Mouse (Mus musculus) brain, adult 2 months (tissue): ENCODE measurements around the gene Mrpl16.

Source experiments
- DNase-seq: peaks from one replicate; pipeline ENCODE4 v3.0.0; 2011; ENCODE audit warnings: low read depth, low spot score

The Mrpl16 gene

GRCm38 (mm10) chr19:11804423-11804822 is 34.2 kb downstream of the Mrpl16 start:
- no peak for DNase-seq

- DNase-seq = no peak
Observed at GRCm38 (mm10) chr19:11807251-11807650, 37.1 kb downstream of the Mrpl16 start.

- DNase-seq = no peak
Observed at GRCm38 (mm10) chr19:11807822-11808221, 37.6 kb downstream of the Mrpl16 start.

- no peak for DNase-seq
Observed at GRCm38 (mm10) chr19:11808452-11808851, 38.3 kb downstream of the Mrpl16 start.

GRCm38 (mm10) chr19:11810003-11810758 is 40.0 kb downstream of the Mrpl16 start:
- DNase-seq = peak; percentile 11

GRCm38 (mm10) chr19:11810856-11811255 is 40.7 kb downstream of the Mrpl16 start:
- no peak for DNase-seq

GRCm38 (mm10) chr19:11811688-11812365 is 41.6 kb downstream of the Mrpl16 start:
- DNase-seq = peak; percentile 65

- DNase-seq = peak; percentile 14
Observed at GRCm38 (mm10) chr19:11813136-11813535, 42.9 kb downstream of the Mrpl16 start.

- DNase-seq = no peak
Observed at GRCm38 (mm10) chr19:11813649-11814048, 43.5 kb downstream of the Mrpl16 start.

GRCm38 (mm10) chr19:11814742-11815333 is 44.6 kb downstream of the Mrpl16 start:
- no peak for DNase-seq

GRCm38 (mm10) chr19:11816706-11817105 is 46.5 kb downstream of the Mrpl16 start:
- no peak for DNase-seq

GRCm38 (mm10) chr19:11817586-11817985 is 47.4 kb downstream of the Mrpl16 start:
- DNase-seq = peak; percentile 18

GRCm38 (mm10) chr19:11818199-11819142 is 48.3 kb downstream of the Mrpl16 start:
- DNase-seq = peak; percentile 85

- peak; percentile 47 for DNase-seq
Observed at GRCm38 (mm10) chr19:11819143-11819700, 49.0 kb downstream of the Mrpl16 start, which contains the start of gene Stx3. Gene Stx3 (minus strand): TSS chr19:11819403.

- DNase-seq = peak; percentile 81
Observed at GRCm38 (mm10) chr19:11819800-11820199, 49.6 kb downstream of the Mrpl16 start.

GRCm38 (mm10) chr19:11820211-11820610 is 50.0 kb downstream of the Mrpl16 start:
- peak; percentile 18 for DNase-seq

- no peak for DNase-seq
Observed at GRCm38 (mm10) chr19:11823346-11824065, 53.3 kb downstream of the Mrpl16 start.
